17 mouse cellular contexts compared by ENCODE assay signal in genomic region chr16:4713861-4714710, GRCm38 (mm10). TPM values are rescaled to one million over a fixed set of nuclear protein-coding genes. Genes with fewer than 3 reads are reported as not detected.
DNase-seq lines count a peak whose midpoint lies in the region; ATAC-seq lines count a peak whose summit lies in the region.
"Had no signal": no experiment of that assay in that cellular context is flagged by ENCODE, and none has a peak within 500 bp of the region (broad histone marks: within the 10 kb centered on the region; RNA-seq: fewer than 3 reads in every experiment).

No protein-coding gene starts in this region.

- H3K27me3 ChIP-seq in hindbrain, embryonic 13.5 days, result no peaks in the 10 kb centered on the region
- no peaks in the 10 kb centered on the region for H3K27me3 ChIP-seq in hindbrain, embryonic 16.5 days (replicated peaks; ENCODE audit: control insufficient read depth, insufficient read depth, low read length)
- no peaks in the 10 kb centered on the region for H3K27me3 ChIP-seq in limb, embryonic 10.5 days (ENCODE audit: low read depth, poor library complexity, severe bottlenecking)
- H3K27me3 ChIP-seq: kidney, embryonic 15.5 days; liver, embryonic 12.5 days; midbrain, embryonic 13.5 days; neural tube, embryonic 15.5 days had no signal

- WGBS in hindbrain, embryonic 13.5 days, result 91% methylated on average over 17 of the region's 17 CpGs
- 92% methylated on average over 17 of the region's 17 CpGs for WGBS in hindbrain, embryonic 16.5 days
- 93% methylated on average over 17 of the region's 17 CpGs for WGBS in limb, embryonic 10.5 days

- H3K36me3 ChIP-seq in hindbrain, embryonic 13.5 days, result peaks cover 68% of the 10 kb centered on the region
- H3K36me3 ChIP-seq in hindbrain, embryonic 16.5 days (ENCODE audit: control insufficient read depth, insufficient read depth, low read length), result peaks cover 8% of the 10 kb centered on the region
- peaks cover 79% of the 10 kb centered on the region for H3K36me3 ChIP-seq in limb, embryonic 10.5 days

- intact Hi-C loops in heart, postnatal 14 days (cut with DNase I), result no loop called here

- ATAC-seq in cerebellum, adult (ENCODE audit: insufficient number of reproducible peaks, low FRiP score, low TSS enrichment), result peak; percentile 61; the same call in 1 of the 2 replicates
- no peak for ATAC-seq in hindbrain, embryonic 13.5 days (ENCODE audit: low FRiP score)
- no peak for ATAC-seq in hindbrain, embryonic 16.5 days
- ATAC-seq: liver, embryonic 12.5 days; midbrain, embryonic 13.5 days had no signal

- H3K4me3 ChIP-seq in hindbrain, embryonic 13.5 days, result no peak overlapping the region
- no peak overlapping the region for H3K4me3 ChIP-seq in hindbrain, embryonic 16.5 days (ENCODE audit: low read length)
- H3K4me3 ChIP-seq in limb, embryonic 10.5 days, result no peak overlapping the region
- H3K4me3 ChIP-seq: kidney, embryonic 15.5 days; liver, embryonic 12.5 days; midbrain, embryonic 13.5 days; myocyte; neural tube, embryonic 15.5 days had no signal

- peaks cover 10% of the 10 kb centered on the region for H3K4me1 ChIP-seq in hindbrain, embryonic 13.5 days (replicated peaks)
- peaks cover 2% of the 10 kb centered on the region; the same call in 1 of the 2 replicates for H3K4me1 ChIP-seq in hindbrain, embryonic 16.5 days (ENCODE audit: control insufficient read depth, insufficient read depth, low read depth, low read length)
- peaks cover 9% of the 10 kb centered on the region; the same call in 1 of the 2 replicates for H3K4me1 ChIP-seq in limb, embryonic 10.5 days

- DNase-seq in cerebellum, postnatal 4 days (ENCODE audit: low spot score in 2 of 2), result no peak
- peak; percentile 12 to 15 for DNase-seq in cerebellum, postnatal 10 days
- peak; percentile 8 to 15 for DNase-seq in heart, postnatal 14 days
- no peak for DNase-seq in limb, embryonic 10.5 days (ENCODE audit: low spot score)
- no peak for DNase-seq in embryo, embryonic 10 days (ENCODE audit: low spot score)
- DNase-seq: adrenal gland, adult 2 months; gastrocnemius, postnatal 36 days; lung, embryonic 14.5 days; thymus, postnatal 4 days had no signal

- no peak overlapping the region for H3K4me2 ChIP-seq in hindbrain, embryonic 13.5 days
- H3K4me2 ChIP-seq in hindbrain, embryonic 16.5 days (ENCODE audit: low read length), result no peak overlapping the region
- H3K4me2 ChIP-seq: kidney, embryonic 15.5 days; liver, embryonic 12.5 days; lung, embryonic 14.5 days; midbrain, embryonic 13.5 days; neural tube, embryonic 15.5 days had no signal

- H3K27ac ChIP-seq in hindbrain, embryonic 13.5 days, result no peak overlapping the region
- H3K27ac ChIP-seq in hindbrain, embryonic 16.5 days (ENCODE audit: low read depth, low read length), result no peak overlapping the region
- H3K27ac ChIP-seq in limb, embryonic 10.5 days, result no peak overlapping the region
- H3K27ac ChIP-seq: kidney, embryonic 15.5 days; liver, embryonic 12.5 days; midbrain, embryonic 13.5 days; neural tube, embryonic 15.5 days had no signal

- 0 out of 2 replicates have a peak overlapping the region, but pooled peaks have one; percentile 2 for H3K9ac ChIP-seq in hindbrain, embryonic 13.5 days
- no peak overlapping the region for H3K9ac ChIP-seq in hindbrain, embryonic 16.5 days (ENCODE audit: low read depth, low read length)
- H3K9ac ChIP-seq: kidney, embryonic 15.5 days; liver, embryonic 12.5 days; lung, embryonic 14.5 days; midbrain, embryonic 13.5 days; neural tube, embryonic 15.5 days had no signal

- H3K9me3 ChIP-seq in hindbrain, embryonic 13.5 days, result no peaks in the 10 kb centered on the region
- H3K9me3 ChIP-seq in hindbrain, embryonic 16.5 days (ENCODE audit: control insufficient read depth, low read length), result no peaks in the 10 kb centered on the region
- no peaks in the 10 kb centered on the region for H3K9me3 ChIP-seq in limb, embryonic 10.5 days (replicated peaks)
- H3K9me3 ChIP-seq: kidney, embryonic 15.5 days; liver, embryonic 12.5 days; midbrain, embryonic 13.5 days; neural tube, embryonic 15.5 days had no signal

RNA-seq across cellular contexts. Expression of gene Nmral1, which starts 5.1 kb away (rescaled TPM):
- polyA plus RNA-seq in hindbrain, embryonic 13.5 days (2015; fragmentation: Nextera tagmentation; extraction: Ambion mirVana), result 65.1 and 71.7 TPM in 2 replicates
- polyA plus RNA-seq in hindbrain, embryonic 16.5 days (2015; fragmentation: Nextera tagmentation; extraction: Ambion mirVana), result 53.7 and 58.2 TPM in 2 replicates
- 1 to 10 TPM; 3.2 to 4.5 TPM for total RNA-seq in heart, postnatal 14 days (2021)
- 264 and 277 TPM in 2 replicates for polyA plus RNA-seq in limb, embryonic 10.5 days (2016; fragmentation: Nextera tagmentation; extraction: Ambion mirVana)

RNA-seq across cellular contexts. Expression of gene Hmox2, which starts 12.1 kb away (rescaled TPM):
- 94.6 and 96.7 TPM in 2 replicates for polyA plus RNA-seq in hindbrain, embryonic 13.5 days (2015; fragmentation: Nextera tagmentation; extraction: Ambion mirVana)
- polyA plus RNA-seq in hindbrain, embryonic 16.5 days (2015; fragmentation: Nextera tagmentation; extraction: Ambion mirVana), result 107 and 121 TPM in 2 replicates
- total RNA-seq in heart, postnatal 14 days (2021), result 10 to 100 TPM; 70.5 to 71.1 TPM
- 93.7 and 101 TPM in 2 replicates for polyA plus RNA-seq in limb, embryonic 10.5 days (2016; fragmentation: Nextera tagmentation; extraction: Ambion mirVana)

RNA-seq across cellular contexts. Expression of gene Coro7, which starts 34.5 kb away (rescaled TPM):
- 29.1 and 30.7 TPM in 2 replicates for polyA plus RNA-seq in hindbrain, embryonic 13.5 days (2015; fragmentation: Nextera tagmentation; extraction: Ambion mirVana)
- 32.1 and 36.6 TPM in 2 replicates for polyA plus RNA-seq in hindbrain, embryonic 16.5 days (2015; fragmentation: Nextera tagmentation; extraction: Ambion mirVana)
- 10 to 100 TPM; 20.6 to 20.7 TPM for total RNA-seq in heart, postnatal 14 days (2021)
- polyA plus RNA-seq in limb, embryonic 10.5 days (2016; fragmentation: Nextera tagmentation; extraction: Ambion mirVana), result 21.8 and 22.9 TPM in 2 replicates

Comparison
In these comparisons a context has a peak if more than half of its experiments do, and no peak if none do; other contexts are left out.
1. DNase-seq: peak in cerebellum, postnatal 10 days (2 of 2) and heart, postnatal 14 days (2 of 2); none in cerebellum, postnatal 4 days (0 of 2), limb, embryonic 10.5 days (single experiment) and embryo, embryonic 10 days (single experiment).